Comparison of ENCODE assay signal across 8 mouse cellular contexts in the genomic region with DNA sequence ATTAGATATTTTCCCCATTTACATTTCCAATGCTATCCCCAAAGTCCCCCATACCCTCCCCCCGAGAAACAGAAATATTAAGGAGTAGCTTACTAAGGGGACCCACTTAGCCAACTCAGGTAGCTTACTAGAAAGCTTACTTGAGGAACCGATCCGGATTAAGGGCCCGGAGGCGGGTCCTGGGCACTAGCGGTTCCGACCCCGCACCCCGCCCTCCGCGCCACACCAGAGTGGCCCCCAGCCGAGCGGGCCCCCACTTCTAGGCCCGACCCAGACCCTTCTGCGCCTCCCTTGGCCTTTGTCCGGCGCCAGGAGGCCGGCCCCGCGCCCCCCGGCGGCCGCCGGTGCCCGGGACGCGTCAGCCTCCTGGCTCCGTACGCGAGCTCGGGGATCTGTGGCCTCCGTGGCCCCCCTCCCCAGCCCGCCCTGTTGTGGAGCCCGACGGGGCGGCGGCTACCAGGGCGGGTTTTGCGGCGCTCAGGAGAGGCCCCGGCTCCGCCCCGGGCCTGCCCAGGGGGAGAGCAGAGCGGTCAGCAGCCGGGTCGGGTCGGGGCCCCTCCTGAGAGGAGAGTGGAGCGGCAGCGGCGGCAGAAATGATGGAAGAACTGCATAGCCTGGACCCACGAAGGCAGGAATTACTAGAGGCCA.
DNase-seq lines count a peak whose midpoint lies in the region; ATAC-seq lines count a peak whose summit lies in the region.
"Not testable (repeated sequence)": the region's sequence is repeated elsewhere in the genome, so short reads cannot be mapped to it uniquely, and the experiment has no call there.

No protein-coding gene starts in this region.

- H3K4me1 ChIP-seq in embryonic facial prominence, embryonic 13.5 days; hindbrain, embryonic 11.5 days (replicated peaks; ENCODE audit: control insufficient read depth, insufficient read depth, low read length); liver, embryonic 16.5 days (ENCODE audit: control insufficient read depth, low read depth, low read length): not testable (repeated sequence)

- H3K4me3 ChIP-seq in embryonic facial prominence, embryonic 13.5 days, result peak overlapping the region; percentile 31
- H3K4me3 ChIP-seq in hindbrain, embryonic 11.5 days (ENCODE audit: low read depth, low read length), result peak overlapping the region; percentile 34
- peak overlapping the region; percentile 41 for H3K4me3 ChIP-seq in liver, embryonic 16.5 days (ENCODE audit: low read depth, low read length)

- peak; percentile 84; the same call in 1 of the 2 replicates for ATAC-seq in embryonic facial prominence, embryonic 13.5 days (ENCODE audit: insufficient number of reproducible peaks, insufficient read depth, low FRiP score, low TSS enrichment, low read depth)
- peak; percentile 89 for ATAC-seq in granulocyte monocyte progenitor cell, adult 5-6 weeks (replicated peaks; ENCODE audit: poor library complexity, severe bottlenecking)
- ATAC-seq in hindbrain, embryonic 11.5 days (ENCODE audit: low FRiP score), result peak; percentile 95
- ATAC-seq in liver, embryonic 16.5 days (ENCODE audit: low read depth), result peak; percentile 86

- peak; percentile 18 to 32 for DNase-seq in adrenal gland, adult (ENCODE audit: inconsistent age in 2 of 2, low spot score in 1 of 2)
- peak; percentile 20 for DNase-seq in hindbrain, embryonic 11.5 days (ENCODE audit: low spot score)
- DNase-seq in kidney, postnatal 14 days, result peak; percentile 7
- peak; percentile 23 for DNase-seq in neural tube, embryonic 10.5 days (ENCODE audit: extremely low spot score, low spot score)
- peak; percentile 51 for DNase-seq in testis, postnatal 10 days (ENCODE audit: low spot score)

- not testable (repeated sequence) for H3K36me3 ChIP-seq in embryonic facial prominence, embryonic 13.5 days; hindbrain, embryonic 11.5 days (ENCODE audit: control insufficient read depth, insufficient read depth, low read length); liver, embryonic 16.5 days (ENCODE audit: control insufficient read depth, insufficient read depth)

- not testable (repeated sequence) for H3K27ac ChIP-seq in embryonic facial prominence, embryonic 13.5 days; hindbrain, embryonic 11.5 days (ENCODE audit: low read depth, low read length); liver, embryonic 16.5 days (ENCODE audit: low read length)

- H3K9me3 ChIP-seq in embryonic facial prominence, embryonic 13.5 days; hindbrain, embryonic 11.5 days (ENCODE audit: control insufficient read depth, low read length); liver, embryonic 16.5 days (replicated peaks; ENCODE audit: control insufficient read depth, low read length): not testable (repeated sequence)

- not testable (repeated sequence) for H3K9ac ChIP-seq in embryonic facial prominence, embryonic 13.5 days; liver, embryonic 16.5 days (ENCODE audit: low read depth, low read length)
- peak overlapping the region; percentile 59 for H3K9ac ChIP-seq in hindbrain, embryonic 11.5 days (ENCODE audit: low read depth, low read length)

- H3K27me3 ChIP-seq in embryonic facial prominence, embryonic 13.5 days; hindbrain, embryonic 11.5 days (ENCODE audit: control insufficient read depth, insufficient read depth, low read length); liver, embryonic 16.5 days (ENCODE audit: control insufficient read depth, insufficient read depth, low read depth, low read length): not testable (repeated sequence)

- peak overlapping the region; percentile 53 for H3K4me2 ChIP-seq in embryonic facial prominence, embryonic 13.5 days
- H3K4me2 ChIP-seq in hindbrain, embryonic 11.5 days (replicated peaks; ENCODE audit: low read depth, low read length), result peak overlapping the region; percentile 42
- H3K4me2 ChIP-seq in liver, embryonic 16.5 days (ENCODE audit: low read depth, low read length), result peak overlapping the region; percentile 50

- WGBS in embryonic facial prominence, embryonic 13.5 days, result 6% methylated on average over 48 of the region's 51 CpGs
- WGBS in hindbrain, embryonic 11.5 days, result 15% methylated on average over 31 of the region's 51 CpGs
- 11% methylated on average over 28 of the region's 51 CpGs for WGBS in liver, embryonic 16.5 days (ENCODE audit: insufficient replicate concordance)
